Mouse (Mus musculus): Measurements from ENCODE around the gene Inpp5a.

Inpp5a gene

GRCm38 (mm10) chr7:139447381-139447780, 58.5 kb downstream of the Inpp5a start:
- DNase-seq, result no peak

- no peak for DNase-seq
These were observed 61.5 kb downstream of the Inpp5a start for GRCm38 (mm10) chr7:139450186-139450998.

GRCm38 (mm10) chr7:139451711-139452110, 62.8 kb downstream of the Inpp5a start:
- no peak for DNase-seq

GRCm38 (mm10) chr7:139452199-139452598, 63.3 kb downstream of the Inpp5a start:
- DNase-seq, result no peak

- DNase-seq, result no peak
These were observed 64.3 kb downstream of the Inpp5a start for GRCm38 (mm10) chr7:139453198-139453597.

GRCm38 (mm10) chr7:139454285-139454684, 65.4 kb downstream of the Inpp5a start:
- DNase-seq, result no peak

- DNase-seq, result no peak
These were observed 67.8 kb downstream of the Inpp5a start for GRCm38 (mm10) chr7:139456759-139457158.

- no peak for DNase-seq
These were observed 72.4 kb downstream of the Inpp5a start for GRCm38 (mm10) chr7:139461344-139461743.

GRCm38 (mm10) chr7:139462142-139462541, 73.2 kb downstream of the Inpp5a start:
- DNase-seq, result no peak

- DNase-seq, result no peak
These were observed 76.6 kb downstream of the Inpp5a start for GRCm38 (mm10) chr7:139465538-139465937.

GRCm38 (mm10) chr7:139466484-139467176, 77.7 kb downstream of the Inpp5a start:
- no peak for DNase-seq

- DNase-seq, result no peak
These were observed 78.4 kb downstream of the Inpp5a start for GRCm38 (mm10) chr7:139467177-139467895.

- no peak for DNase-seq
These were observed 79.0 kb downstream of the Inpp5a start for GRCm38 (mm10) chr7:139467896-139468279.

GRCm38 (mm10) chr7:139468440-139468839, 79.5 kb downstream of the Inpp5a start:
- DNase-seq, result no peak

GRCm38 (mm10) chr7:139469457-139469856, 80.5 kb downstream of the Inpp5a start:
- no peak for DNase-seq

GRCm38 (mm10) chr7:139470481-139470880, 81.6 kb downstream of the Inpp5a start:
- no peak for DNase-seq

GRCm38 (mm10) chr7:139472052-139472451, 83.1 kb downstream of the Inpp5a start:
- DNase-seq, result no peak

- peak; percentile 83 for DNase-seq
These were observed 84.1 kb downstream of the Inpp5a start for GRCm38 (mm10) chr7:139472865-139473549.

- no peak for DNase-seq
These were observed 87.0 kb downstream of the Inpp5a start for GRCm38 (mm10) chr7:139475896-139476295.

- DNase-seq, result no peak
These were observed 87.8 kb downstream of the Inpp5a start for GRCm38 (mm10) chr7:139476700-139477099.

- DNase-seq, result no peak
These were observed 88.8 kb downstream of the Inpp5a start for GRCm38 (mm10) chr7:139477748-139478147.

GRCm38 (mm10) chr7:139479077-139479476, 90.2 kb downstream of the Inpp5a start:
- DNase-seq, result no peak

GRCm38 (mm10) chr7:139479626-139480025, 90.7 kb downstream of the Inpp5a start:
- no peak for DNase-seq

All from right cerebral cortex, postnatal 14 days (tissue).